19 mouse cellular contexts compared by ENCODE assay signal in the genomic region with DNA sequence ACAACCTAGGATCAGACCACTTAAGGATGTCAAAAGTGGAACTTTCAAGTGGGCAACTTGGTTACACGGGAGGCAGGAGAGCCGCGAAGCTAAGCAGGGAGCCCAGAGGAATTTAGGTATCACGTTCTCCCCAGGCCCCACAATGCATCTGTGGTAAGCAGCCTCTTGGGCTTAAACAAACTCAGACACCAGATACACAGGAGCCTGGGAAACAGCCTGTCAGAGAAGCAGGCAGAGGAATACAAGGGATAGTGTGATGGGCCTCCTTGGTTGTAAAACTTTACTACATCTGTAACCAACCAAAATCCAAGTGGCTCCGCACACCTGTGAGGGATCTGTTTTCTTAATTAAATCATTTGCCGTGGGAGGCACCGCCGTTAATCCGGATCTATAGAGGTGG.
"Had no signal": no experiment of that assay in that cellular context is flagged by ENCODE, and none has a peak within 500 bp of the region (broad histone marks: within the 10 kb centered on the region; RNA-seq: fewer than 3 reads in every experiment).

No protein-coding gene starts in this region.

- H3K27ac ChIP-seq: midbrain, embryonic 10.5 days; midbrain, embryonic 12.5 days; neural tube, embryonic 13.5 days; neural tube, embryonic 15.5 days had no signal

- H3K27me3 ChIP-seq: midbrain, embryonic 12.5 days; neural tube, embryonic 13.5 days; neural tube, embryonic 15.5 days had no signal

- H3K4me1 ChIP-seq: midbrain, embryonic 10.5 days; midbrain, embryonic 12.5 days had no signal

- H3K9me3 ChIP-seq: midbrain, embryonic 10.5 days; midbrain, embryonic 12.5 days; neural tube, embryonic 13.5 days; neural tube, embryonic 15.5 days had no signal

- H3K4me2 ChIP-seq: lung, embryonic 14.5 days; midbrain, embryonic 12.5 days; neural tube, embryonic 13.5 days; neural tube, embryonic 15.5 days had no signal

- H3K9ac ChIP-seq: lung, embryonic 14.5 days; midbrain, embryonic 12.5 days; neural tube, embryonic 13.5 days; neural tube, embryonic 15.5 days had no signal

- H3K4me3 ChIP-seq: midbrain, embryonic 10.5 days; midbrain, embryonic 12.5 days; myocyte; neural tube, embryonic 13.5 days; neural tube, embryonic 15.5 days had no signal

- ATAC-seq: midbrain, embryonic 16.5 days had no signal

- DNase-seq: lung, adult 18-20 months; lung, embryonic 14.5 days; lung, postnatal 10 days; lung, postnatal 4 days; midbrain, embryonic 14.5 days; retina, postnatal 1 day; right cerebral cortex, adult 18-20 months; right cerebral cortex, postnatal 25 days; right cerebral cortex, postnatal 4 days; spleen, adult 18-20 months; thymus, adult 18-20 months; thymus, postnatal 14 days; thymus, postnatal 36 days had no signal
